Mouse (Mus musculus) left cerebral cortex, postnatal 10 days (tissue): Measurements from ENCODE around the gene Rad54l. TPM values are rescaled to one million over a fixed set of nuclear protein-coding genes. Genes with fewer than 3 reads are reported as not detected.
A peak's percentile ranks its signal among the peaks of the same experiment; 100 is the strongest.

Source experiments
- DNase-seq, 2 experiments: peaks; one replicate each; pipeline ENCODE4 v3.0.0; 2021 to 2022; ENCODE audit warnings: low spot score in 2 of 2, mixed read lengths in 1 of 2; ENCODE audit errors: extremely low spot score in 1 of 2
- intact Hi-C: fragments of 180-260 bp; cut with DNase I; formaldehyde crosslinking; loops from one replicate; pipeline ENCODE4 v1.15.1; 2025
- total RNA-seq, 2 experiments: library from RNA; stranded (reverse); gene quantifications; 2 replicates each; pipeline ENCODE4 v1.2.3; 2021

Rad54l gene
- total RNA-seq, 2 experiments from 2014 or later: 1.1 to 1.3 TPM

DNA sequence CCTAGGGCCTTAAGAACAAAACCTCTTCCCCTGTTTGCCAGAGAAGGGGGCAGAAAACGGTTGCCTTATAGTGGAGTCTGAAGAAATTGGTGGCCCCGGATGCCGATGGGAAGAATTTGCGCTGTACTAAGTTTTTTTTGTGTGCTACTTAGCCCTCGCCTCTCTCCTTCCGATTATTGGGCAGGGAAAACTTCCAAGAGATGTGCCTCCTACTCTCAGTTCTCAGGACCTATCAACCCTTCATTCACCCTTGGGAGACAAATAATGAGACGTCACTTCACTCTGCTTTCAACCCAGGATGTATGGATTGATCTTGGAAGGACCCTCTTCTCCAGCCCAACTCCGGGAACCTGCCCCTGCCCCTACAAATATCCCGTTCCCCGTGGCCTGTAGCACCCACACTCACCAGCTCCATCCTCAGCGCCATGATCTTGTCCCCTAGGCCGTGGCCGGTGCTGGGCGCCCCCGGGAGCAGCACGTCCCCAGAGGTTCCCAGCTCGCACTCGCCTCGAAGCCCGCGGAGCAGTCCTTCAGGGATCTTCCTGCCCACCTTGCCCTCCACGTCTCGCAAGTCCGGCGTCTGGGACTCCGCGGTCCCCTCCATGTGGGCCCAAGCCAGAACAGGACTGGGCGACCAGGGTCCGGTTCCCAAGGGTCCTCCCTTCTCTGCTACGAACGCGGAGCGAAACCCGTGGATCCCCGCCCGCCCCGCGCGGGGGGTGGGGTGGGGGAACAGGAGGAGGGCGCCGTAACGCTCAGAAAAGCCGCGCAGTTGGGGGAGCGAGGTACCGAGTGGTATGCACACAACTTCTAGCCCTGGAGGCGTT is 20.6 kb upstream of the Rad54l start:
- peak; percentile 50 to 85 for DNase-seq
- intact Hi-C loops: no loop called here

DNA sequence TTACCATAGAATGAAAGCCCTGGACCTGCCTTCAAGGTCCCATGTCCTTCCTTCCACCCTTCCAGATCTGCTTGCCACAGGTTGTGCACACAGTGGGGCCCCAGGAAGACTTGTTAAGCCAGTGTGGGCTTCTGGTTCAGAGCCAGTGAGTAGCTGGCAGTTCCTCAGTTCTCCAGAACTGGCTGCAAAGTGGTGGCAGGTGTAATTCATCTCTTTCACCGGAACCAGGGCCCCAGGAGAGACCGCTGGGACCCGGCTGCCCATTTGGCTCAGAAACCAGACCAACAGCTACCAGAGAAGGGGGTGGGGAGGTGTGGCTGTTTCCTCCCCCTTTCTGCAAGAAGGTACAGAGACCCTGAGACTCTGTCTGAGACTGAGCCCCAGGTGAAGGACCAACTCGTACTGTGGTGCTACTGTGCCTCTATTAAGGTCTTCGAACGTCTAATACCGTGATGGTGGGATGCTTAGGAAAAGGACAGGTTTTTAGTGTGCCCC is 19.9 kb upstream of the Rad54l start:
- intact Hi-C loops: no loop called here
- peak in 1 of 2 experiments; percentile 30 for DNase-seq

DNA sequence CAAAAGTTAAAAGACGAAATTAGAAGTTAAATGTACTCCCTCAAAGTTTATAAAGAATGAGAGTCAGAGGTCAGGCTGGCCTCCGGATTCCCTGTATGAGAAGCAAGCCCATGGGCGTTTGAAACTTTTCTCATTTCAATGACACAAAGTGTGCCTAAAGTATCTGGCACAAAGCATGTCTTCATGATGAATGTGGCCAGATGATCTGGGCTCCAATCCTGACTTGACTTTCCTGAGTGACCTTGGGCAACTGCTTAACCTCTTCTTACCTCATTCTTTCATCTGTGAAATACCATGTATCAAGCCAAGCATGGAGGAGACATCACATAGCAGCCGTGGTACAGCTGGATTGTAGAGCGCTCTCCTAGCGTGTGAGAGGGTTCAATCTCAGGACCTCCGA is 18.8 kb upstream of the Rad54l start:
- no peak for DNase-seq
- intact Hi-C loops: no loop called here

DNA sequence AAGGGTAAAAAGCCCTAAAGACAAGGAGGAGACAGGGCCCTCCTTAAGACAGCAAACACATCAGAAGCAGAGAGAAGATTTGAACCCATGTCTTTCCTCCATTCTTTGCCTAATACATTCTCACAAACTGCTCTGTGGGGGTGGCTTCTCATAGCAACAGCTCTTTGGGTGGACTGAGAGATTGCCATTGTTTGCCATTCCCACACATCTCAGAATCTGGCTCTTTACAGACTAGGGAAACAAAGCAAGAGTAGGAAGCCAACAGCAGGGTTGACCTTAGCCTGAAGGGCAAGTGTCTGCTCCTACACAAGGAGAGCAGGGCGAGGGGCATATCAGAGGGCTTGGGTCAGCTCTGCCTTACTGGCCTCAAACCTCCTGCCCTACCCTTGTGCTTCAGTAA is 18.2 kb upstream of the Rad54l start:
- no peak for DNase-seq
- intact Hi-C loops: no loop called here

DNA sequence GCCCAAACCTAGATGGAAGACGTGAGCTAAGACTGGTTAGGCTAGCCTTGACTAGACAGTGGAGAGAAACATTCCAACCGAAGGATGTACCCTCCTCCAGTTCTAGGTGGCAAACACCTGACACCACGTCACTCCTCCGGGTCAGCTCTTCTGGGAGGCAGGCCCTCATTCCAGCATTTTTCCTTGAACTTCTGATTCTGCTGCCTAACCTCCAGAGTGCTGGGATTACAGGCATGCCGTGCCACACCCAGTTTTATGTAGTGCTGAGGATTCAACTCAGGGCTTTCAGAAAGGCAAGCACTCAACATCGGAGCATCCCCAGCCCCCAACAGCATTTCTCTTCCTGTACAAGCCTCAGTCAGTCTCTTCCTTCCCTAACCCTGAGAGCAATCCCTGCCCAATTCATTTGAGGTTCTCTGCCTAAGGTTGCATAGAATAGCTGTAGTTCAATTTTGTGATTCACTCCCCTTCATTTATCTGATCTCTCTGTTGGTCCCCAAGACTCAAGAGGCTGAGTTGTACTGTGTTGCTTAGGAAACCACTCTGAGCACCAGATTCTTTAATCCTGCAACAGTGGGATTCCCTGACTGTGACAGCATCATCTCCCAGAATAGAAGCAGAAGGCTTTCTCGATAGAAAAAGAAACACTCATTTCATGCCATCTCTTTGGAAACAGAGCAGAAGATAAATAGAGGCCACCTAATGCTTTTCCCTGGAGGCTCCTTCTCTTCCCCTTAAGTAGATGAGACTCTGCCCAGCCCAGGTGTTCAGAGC is 17.5 kb upstream of the Rad54l start:
- intact Hi-C loops: no loop called here

DNA sequence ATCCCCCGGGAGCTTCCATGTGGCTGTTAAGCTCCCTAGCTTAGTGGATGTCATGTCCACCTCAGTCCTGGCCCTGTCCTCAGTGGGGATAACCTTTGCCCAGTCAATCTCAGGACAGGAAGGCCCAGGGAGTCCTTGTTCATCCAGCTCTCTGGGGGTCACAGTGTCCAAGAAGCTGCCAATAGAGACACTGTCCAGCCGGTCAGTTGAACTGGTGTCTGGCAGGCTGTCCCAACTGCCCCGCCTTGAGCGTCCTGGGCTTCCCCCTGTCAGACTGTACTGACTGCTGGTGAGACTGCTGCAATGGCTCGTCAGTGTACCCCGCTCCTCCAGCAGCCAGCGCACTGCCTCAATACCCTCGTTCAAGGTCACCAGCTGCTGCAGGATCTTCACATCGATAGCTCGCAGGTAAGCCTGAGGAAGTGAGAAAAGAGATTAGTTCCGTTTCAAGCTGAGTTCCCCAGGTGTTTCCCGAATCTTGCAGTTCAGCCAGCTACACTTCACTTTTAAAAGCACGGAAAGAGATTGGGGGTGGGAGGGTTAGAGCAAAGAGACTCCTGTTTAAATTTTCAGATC is 14.0 kb upstream of the Rad54l start:
- DNase-seq: no peak
- intact Hi-C loops: no loop called here

More for the DNA sequence above, 17.5 kb upstream of the Rad54l start:
- DNase-seq: peak in 1 of 2 experiments; percentile 52

DNA sequence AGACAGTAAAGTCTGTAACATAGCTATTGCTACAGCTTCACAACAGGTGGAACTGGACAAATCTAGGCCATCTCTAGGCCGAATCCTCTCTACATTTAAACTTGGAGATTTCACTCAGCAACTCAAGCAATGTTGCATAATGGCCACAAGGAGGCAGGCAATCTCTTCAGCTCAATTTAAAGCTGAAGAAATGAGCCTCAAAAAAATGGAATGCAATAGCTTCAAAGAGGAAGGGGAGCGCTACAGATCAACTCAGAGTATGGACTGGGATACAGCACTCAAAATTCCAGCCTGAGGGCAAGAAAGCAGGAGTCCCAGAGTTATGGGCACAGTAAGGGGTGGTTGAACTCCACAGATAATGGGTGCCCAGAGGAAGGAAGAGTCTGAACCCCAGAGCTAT is 11.5 kb upstream of the Rad54l start:
- intact Hi-C loops: no loop called here

DNA sequence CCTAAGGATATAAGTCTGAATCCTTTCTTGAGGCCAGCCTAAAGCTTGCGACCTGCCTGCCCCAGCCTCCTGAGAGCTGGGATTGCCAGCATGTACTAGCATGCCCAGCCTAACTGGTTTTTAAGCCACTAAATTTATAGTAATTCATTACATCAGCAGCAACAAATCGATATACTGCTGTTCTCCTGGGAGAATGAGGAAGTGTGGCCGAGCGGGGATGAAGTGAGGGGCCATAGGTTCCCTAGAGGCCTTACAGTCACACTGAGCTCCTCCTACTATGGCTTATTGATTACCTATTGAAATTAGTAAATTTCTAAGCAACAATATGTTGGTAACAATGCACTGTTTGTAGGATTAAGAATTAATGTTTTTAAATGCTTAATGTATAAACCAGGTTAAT is 9.6 kb upstream of the Rad54l start:
- no peak for DNase-seq
- intact Hi-C loops: no loop called here

More for the DNA sequence above, 11.5 kb upstream of the Rad54l start:
- no peak for DNase-seq

DNA sequence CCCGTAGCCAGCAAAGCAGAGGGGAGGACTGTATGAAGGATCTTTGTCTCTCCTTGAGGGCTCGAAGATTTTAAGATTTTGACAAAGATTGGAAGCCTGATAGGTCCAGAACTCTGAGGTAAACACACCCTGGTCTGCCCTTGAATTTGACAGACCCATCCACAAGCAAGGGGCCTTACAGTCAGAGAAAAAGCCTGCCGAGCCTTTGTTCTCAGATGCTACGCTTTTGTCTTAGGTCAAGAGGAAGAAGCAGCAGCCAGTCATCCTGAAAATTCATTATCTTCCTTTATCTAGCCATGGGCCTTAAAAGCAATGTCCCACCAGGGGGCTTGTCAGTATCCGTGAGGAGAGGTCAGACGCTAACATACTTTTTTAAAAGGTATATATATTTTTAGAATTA is 4.5 kb upstream of the Rad54l start:
- intact Hi-C loops: no loop called here
- DNase-seq: no peak

DNA sequence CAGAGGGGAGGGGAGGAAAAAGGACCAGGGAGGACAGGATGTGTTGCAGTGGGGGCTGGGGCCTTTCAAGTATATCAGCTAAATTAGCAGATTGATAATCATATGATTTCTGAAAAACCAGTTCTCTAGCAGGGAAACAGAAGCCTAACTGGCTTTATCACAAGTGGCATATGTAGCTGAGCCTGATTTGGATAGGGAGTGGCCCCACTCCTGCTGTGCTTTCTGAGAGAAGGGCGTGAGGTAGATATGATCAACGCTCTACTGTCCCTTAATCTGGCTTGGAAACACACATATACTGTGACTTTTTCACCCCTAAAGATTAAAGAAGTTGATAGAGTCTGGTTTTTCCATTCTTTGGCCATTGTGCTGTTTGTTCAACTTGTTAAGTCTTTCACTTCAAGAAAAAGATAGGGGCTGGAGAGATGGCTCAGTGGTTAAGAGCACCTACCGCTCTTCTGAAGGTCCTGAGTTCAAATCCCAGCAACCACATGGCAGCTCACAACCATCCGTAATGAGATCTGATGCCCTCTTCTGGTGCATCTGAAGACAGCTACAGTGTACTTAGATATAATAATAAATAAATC is 2.4 kb upstream of the Rad54l start:
- intact Hi-C loops: no loop called here
- no peak for DNase-seq

DNA sequence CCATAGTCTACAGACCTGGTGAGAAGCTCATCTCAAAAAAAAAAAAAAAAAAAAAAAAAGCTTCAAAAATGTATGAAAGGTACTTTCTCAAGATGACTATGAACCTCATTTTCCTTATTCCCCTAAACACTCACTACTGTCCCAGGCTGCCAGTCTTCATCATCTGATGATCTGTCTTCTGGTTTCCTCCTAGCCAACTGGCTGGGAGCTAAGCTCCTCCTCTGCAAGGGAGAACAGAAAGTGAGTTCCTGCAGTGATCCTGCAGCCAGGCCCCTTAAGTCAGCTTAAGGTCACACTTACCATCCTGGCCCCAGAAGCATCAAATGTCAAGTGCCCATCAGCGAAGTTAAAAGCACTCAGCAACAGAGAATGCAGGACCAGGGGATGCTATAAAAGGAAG is 728 bp downstream of the Rad54l start:
- no peak for DNase-seq
- intact Hi-C loops: no loop called here

DNA sequence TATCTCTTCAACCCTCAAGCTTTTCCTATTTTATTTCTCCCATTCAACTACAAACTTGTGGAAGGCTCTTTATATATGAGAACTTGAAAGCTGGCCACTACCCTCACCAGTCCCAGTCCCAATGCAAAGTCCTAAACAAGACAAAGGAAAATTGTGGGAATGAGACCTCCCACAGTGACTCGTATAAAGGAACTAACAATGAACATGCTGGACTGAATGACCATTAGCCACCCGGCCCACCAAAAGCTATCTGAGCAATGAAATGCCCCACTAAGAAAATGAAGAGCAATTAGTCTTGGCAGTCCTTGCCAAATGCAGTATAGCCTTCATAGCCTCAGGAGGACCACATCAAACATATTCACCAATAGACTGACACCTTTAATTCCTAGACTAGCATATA is 12.0 kb downstream of the Rad54l start:
- intact Hi-C loops: no loop called here
- no peak for DNase-seq

DNA sequence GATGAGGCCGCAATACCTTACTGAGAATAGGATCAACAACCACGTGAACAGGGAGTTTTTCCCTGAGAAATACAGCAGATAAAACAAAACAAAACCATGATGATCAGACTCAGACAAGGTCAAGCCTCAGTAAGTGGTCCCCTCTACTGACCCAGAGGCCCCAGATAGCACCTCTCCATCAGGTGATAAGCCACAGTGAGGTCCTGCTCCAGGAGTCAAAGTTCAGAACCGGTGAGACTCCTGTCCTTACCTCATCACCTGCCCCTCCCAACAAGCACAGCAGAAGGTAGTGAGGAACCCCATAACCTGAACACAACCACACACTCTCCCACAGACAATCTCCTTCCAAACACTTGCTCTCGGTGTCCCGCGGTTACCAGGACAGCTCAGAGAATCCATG is 12.8 kb downstream of the Rad54l start:
- intact Hi-C loops: no loop called here
- DNase-seq: no peak

DNA sequence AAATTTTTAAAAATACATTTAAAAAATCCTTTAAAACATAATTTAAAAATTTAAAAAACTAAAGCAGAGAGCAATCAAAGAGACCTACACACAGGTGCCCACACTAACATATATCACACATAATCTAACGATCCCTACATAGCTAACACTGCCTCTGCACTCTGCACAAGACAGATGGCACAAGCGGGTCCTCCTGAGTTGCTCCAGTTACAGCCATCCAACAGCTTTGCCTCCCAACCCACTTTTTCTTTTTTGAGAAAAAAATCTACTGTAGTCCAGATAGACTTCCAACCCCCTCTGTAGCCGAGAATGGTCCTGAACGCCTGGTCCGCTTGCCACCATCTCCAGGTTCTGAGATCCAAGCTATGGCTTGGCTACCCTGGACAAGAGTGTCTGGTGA is 18.2 kb downstream of the Rad54l start:
- no peak for DNase-seq
- intact Hi-C loops: no loop called here

DNA sequence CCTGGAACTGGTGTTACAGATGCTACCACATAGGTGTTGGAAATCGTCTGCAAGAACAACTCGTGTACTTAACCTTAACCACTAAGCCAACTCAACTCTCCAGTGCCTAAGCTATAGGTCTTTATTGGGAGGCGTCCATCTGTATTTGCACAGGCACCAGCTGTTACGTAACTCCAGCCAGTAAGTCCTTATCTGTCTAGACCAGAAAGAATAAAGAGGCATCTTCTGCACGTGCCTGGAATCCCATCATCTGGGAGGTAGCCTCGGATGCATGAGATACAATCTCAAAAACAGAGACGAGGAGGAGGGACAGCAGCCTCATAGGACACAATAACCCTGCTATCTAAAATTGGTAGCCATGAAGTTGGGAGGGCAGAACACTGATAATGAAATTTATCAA is 22.5 kb downstream of the Rad54l start:
- intact Hi-C loops: no loop called here

DNA sequence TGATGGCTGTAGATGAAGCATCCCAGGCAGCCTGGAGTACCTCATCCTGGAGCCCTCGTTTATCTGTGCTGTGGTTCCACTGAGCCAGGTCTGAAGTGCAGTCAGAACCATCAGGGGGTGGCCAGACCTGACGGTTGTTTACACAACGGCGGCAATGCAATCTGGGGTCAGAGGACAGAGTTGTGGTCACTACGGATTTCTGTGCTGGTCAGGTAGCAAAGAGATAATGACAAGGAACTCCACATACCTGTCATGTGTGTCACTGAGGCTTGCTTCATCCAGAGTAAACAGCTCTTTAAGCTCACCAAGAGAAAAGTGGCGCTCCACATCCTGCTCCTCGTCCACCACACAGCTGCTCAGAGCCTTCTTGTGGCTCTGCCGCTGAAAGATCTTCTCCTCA is 26.3 kb downstream of the Rad54l start:
- DNase-seq: no peak
- intact Hi-C loops: no loop called here

More for the DNA sequence above, 22.5 kb downstream of the Rad54l start:
- no peak for DNase-seq

DNA sequence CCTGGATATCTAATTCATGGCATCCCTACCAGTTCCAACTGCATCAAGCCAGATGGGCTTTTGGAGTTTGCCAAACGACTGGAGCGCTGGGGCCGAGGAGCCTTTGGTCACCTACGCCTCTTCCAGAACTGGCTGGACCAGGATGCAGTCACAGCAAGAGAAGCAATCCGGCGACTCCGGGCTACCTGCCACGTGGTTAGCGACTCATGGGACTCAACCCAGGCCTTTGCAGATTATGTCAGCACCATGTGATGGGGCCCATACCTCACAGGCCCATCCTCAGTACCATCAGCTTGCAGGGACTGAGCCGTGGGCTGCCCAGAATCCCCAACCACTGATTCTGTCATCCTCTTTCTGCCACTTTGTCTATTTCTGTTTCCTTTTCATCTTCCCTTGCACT is 27.2 kb downstream of the Rad54l start:
- intact Hi-C loops: no loop called here
- no peak for DNase-seq

DNA sequence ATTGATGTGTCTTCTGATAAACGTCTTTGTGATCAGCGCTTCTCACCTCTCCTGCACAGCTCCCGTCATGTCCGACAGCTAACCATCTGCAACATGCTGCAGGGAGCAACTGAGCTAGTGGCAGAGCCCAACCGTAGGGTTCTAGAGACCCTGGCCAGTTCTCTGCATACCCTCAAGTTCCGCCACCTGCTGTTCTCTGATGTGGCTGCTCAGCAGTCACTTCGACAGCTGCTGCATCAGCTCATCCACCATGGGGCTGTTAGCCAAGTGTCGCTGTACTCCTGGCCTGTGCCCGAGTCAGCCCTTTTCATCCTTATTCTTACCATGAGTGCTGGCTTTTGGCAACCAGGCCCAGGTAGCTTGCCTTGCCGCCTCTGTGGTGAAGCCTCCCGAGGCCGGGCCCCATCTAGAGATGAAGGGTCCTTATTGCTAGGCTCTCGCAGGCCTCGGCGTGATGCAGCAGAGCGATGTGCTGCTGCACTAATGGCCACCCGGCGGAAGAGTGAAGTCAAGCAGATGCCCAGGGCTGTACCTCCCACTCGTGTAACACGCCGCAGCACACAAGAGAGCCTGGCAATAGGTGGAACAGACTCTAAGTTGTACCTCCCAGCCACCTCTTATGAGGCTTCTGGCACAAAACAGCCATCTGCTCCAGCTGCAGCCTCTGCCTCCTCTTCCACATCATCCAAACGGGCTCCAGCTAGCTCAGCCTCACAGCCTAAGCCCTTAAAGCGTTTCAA is 34.8 kb downstream of the Rad54l start:
- intact Hi-C loops: no loop called here
- no peak for DNase-seq
